8 mouse cellular contexts compared by ENCODE assay signal in the genomic region with DNA sequence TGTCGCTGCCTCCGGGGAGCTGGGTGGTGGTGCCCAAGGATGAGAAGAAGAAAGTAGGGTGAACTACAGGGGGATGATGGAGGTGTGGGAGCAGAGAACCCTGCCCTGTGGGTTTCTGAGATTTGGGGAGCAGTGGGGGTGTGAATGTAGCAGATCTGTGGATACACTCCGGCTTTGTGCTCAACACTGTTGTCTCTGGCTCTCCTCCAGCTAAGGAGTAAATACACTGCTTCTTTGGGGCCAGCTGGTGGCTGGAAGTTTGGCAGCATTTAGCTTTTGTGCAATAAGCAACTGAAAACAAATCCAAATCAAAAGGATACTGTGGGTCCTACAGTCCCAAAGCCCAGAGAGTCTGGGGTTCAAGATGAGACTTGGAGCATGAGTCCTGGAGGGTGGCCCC. TPM values are rescaled to one million over a fixed set of nuclear protein-coding genes. Genes with fewer than 3 reads are reported as not detected.
DNase-seq lines count a peak whose midpoint lies in the region; ATAC-seq and TF ChIP-seq lines count a peak whose summit lies in the region.
"Had no signal": no experiment of that assay in that cellular context is flagged by ENCODE, and none has a peak within 500 bp of the region (broad histone marks: within the 10 kb centered on the region; RNA-seq: fewer than 3 reads in every experiment).

No protein-coding gene starts in this region.

- no peaks in the 10 kb centered on the region for H3K4me1 ChIP-seq in midbrain, embryonic 16.5 days (ENCODE audit: control insufficient read depth, insufficient read depth, low read length)
- no peaks in the 10 kb centered on the region for H3K4me1 ChIP-seq in midbrain, embryonic 11.5 days (ENCODE audit: control insufficient read depth, insufficient read depth, low read length)
- peaks cover 3% of the 10 kb centered on the region; the same call in 1 of the 2 replicates for H3K4me1 ChIP-seq in intestine, embryonic 16.5 days (ENCODE audit: control insufficient read depth, insufficient read depth, low read length)
- no peaks in the 10 kb centered on the region; the same call in none of the 2 replicates for H3K4me1 ChIP-seq in testis, adult 2 months (ENCODE audit: control insufficient read depth, insufficient read depth, low read length)
- H3K4me1 ChIP-seq: midbrain, embryonic 12.5 days had no signal

- H3K9ac ChIP-seq in midbrain, embryonic 16.5 days (ENCODE audit: low read depth, low read length): 0 out of 2 replicates have a peak overlapping the region, but pooled peaks have one; percentile 6
- H3K9ac ChIP-seq in midbrain, embryonic 11.5 days (ENCODE audit: low read length): no peak overlapping the region
- H3K9ac ChIP-seq in intestine, embryonic 16.5 days (ENCODE audit: low read depth, low read length): 0 out of 2 replicates have a peak overlapping the region, but pooled peaks have one; percentile 14
- H3K9ac ChIP-seq: midbrain, embryonic 12.5 days had no signal

- H3K27ac ChIP-seq in midbrain, embryonic 16.5 days (ENCODE audit: low read length): no peak overlapping the region
- no peak overlapping the region for H3K27ac ChIP-seq in midbrain, embryonic 11.5 days (ENCODE audit: low read depth, low read length)
- H3K27ac ChIP-seq in intestine, embryonic 16.5 days (ENCODE audit: low read length): peak overlapping the region; percentile 41; the same call in 1 of the 2 replicates
- peak overlapping the region; percentile 50; the same call in 1 of the 2 replicates for H3K27ac ChIP-seq in testis, adult 2 months (ENCODE audit: control insufficient read depth, insufficient read depth, low read depth, low read length)
- H3K27ac ChIP-seq: midbrain, embryonic 12.5 days had no signal

- WGBS in midbrain, embryonic 16.5 days: 73% methylated on average over 3 of the region's 3 CpGs
- 77% methylated on average over 3 of the region's 3 CpGs for WGBS in midbrain, embryonic 11.5 days
- WGBS in intestine, embryonic 16.5 days: 61% methylated on average over 3 of the region's 3 CpGs

- no peak overlapping the region for H3K4me2 ChIP-seq in midbrain, embryonic 16.5 days (ENCODE audit: low read length)
- H3K4me2 ChIP-seq in midbrain, embryonic 11.5 days: no peak overlapping the region
- no peak overlapping the region for H3K4me2 ChIP-seq in intestine, embryonic 16.5 days (ENCODE audit: low read depth, low read length)
- H3K4me2 ChIP-seq: midbrain, embryonic 12.5 days had no signal

- intact Hi-C loops in heart, postnatal 10 days (cut with DNase I): no loop called here
- intact Hi-C loops in heart, postnatal 36 days (cut with DNase I): no loop called here

- TF ChIP-seq CTCF in testis, adult 2 months (IDR thresholded peaks at IDR 0.05; ENCODE audit: control insufficient read depth, insufficient read depth, insufficient replicate concordance, low read depth, low read length): no peak

- no peaks in the 10 kb centered on the region for H3K9me3 ChIP-seq in midbrain, embryonic 16.5 days (replicated peaks; ENCODE audit: control insufficient read depth, low read length, poor library complexity, severe bottlenecking)
- H3K9me3 ChIP-seq in midbrain, embryonic 11.5 days (ENCODE audit: control insufficient read depth, low read length): no peaks in the 10 kb centered on the region
- H3K9me3 ChIP-seq in intestine, embryonic 16.5 days (ENCODE audit: control insufficient read depth, low read length): 0 out of 2 replicates have a peak, but pooled peaks cover 2% of the 10 kb centered on the region
- H3K9me3 ChIP-seq: midbrain, embryonic 12.5 days had no signal

- peak; percentile 45 to 54 for DNase-seq in heart, postnatal 10 days
- DNase-seq in heart, postnatal 36 days: no peak
- no peak for DNase-seq in midbrain, embryonic 11.5 days (ENCODE audit: low spot score, missing footprints)
- no peak for DNase-seq in layer of hippocampus, postnatal 25 days (ENCODE audit: extremely low spot score in 1 of 2, low spot score in 1 of 2)

- H3K36me3 ChIP-seq in midbrain, embryonic 16.5 days (ENCODE audit: control insufficient read depth, insufficient read depth, low read length): no peaks in the 10 kb centered on the region
- H3K36me3 ChIP-seq in midbrain, embryonic 11.5 days (ENCODE audit: control insufficient read depth, insufficient read depth, low read length): no peaks in the 10 kb centered on the region
- no peaks in the 10 kb centered on the region for H3K36me3 ChIP-seq in intestine, embryonic 16.5 days (ENCODE audit: control insufficient read depth, insufficient read depth, low read length)
- H3K36me3 ChIP-seq in testis, adult 2 months (ENCODE audit: control insufficient read depth, insufficient read depth, low read length): no peaks in the 10 kb centered on the region
- H3K36me3 ChIP-seq: midbrain, embryonic 12.5 days had no signal

- TF ChIP-seq POLR2A in testis, adult 2 months (IDR thresholded peaks at IDR 0.05; ENCODE audit: control insufficient read depth, low read depth, low read length): no peak

- no peak; the same call in 1 of the 2 replicates for ATAC-seq in midbrain, embryonic 16.5 days
- no peak for ATAC-seq in midbrain, embryonic 11.5 days (ENCODE audit: low FRiP score)
- peak; percentile 30; the same call in 1 of the 2 replicates for ATAC-seq in intestine, embryonic 16.5 days

- H3K4me3 ChIP-seq in midbrain, embryonic 16.5 days (ENCODE audit: low read depth, low read length): no peak overlapping the region
- no peak overlapping the region for H3K4me3 ChIP-seq in midbrain, embryonic 11.5 days (ENCODE audit: low read depth, low read length)
- no peak overlapping the region for H3K4me3 ChIP-seq in intestine, embryonic 16.5 days (ENCODE audit: low read length)
- H3K4me3 ChIP-seq in testis, adult 2 months (ENCODE audit: control insufficient read depth, low read depth, low read length): no peak overlapping the region
- H3K4me3 ChIP-seq: midbrain, embryonic 12.5 days had no signal

- H3K27me3 ChIP-seq in midbrain, embryonic 16.5 days (ENCODE audit: control insufficient read depth, insufficient read depth, low read depth, low read length): no peaks in the 10 kb centered on the region; the same call in 1 of the 2 replicates
- H3K27me3 ChIP-seq in midbrain, embryonic 11.5 days (ENCODE audit: control insufficient read depth, insufficient read depth, low read length): no peaks in the 10 kb centered on the region
- H3K27me3 ChIP-seq in intestine, embryonic 16.5 days (replicated peaks; ENCODE audit: control insufficient read depth, insufficient read depth, low read length): no peaks in the 10 kb centered on the region
- no peaks in the 10 kb centered on the region for H3K27me3 ChIP-seq in testis, adult 2 months (ENCODE audit: control insufficient read depth, insufficient read depth, low read length)

RNA-seq across cellular contexts. Expression of a gene that starts 6.3 kb away (rescaled TPM):
- 10 to 100 TPM; 11.3 to 11.9 TPM for total RNA-seq in heart, postnatal 10 days (2021)
- 10 to 100 TPM in 1 of 2 experiments, 1 to 10 TPM in 1; 9.2 to 11.3 TPM for total RNA-seq in heart, postnatal 36 days (2021)
- 36.0 and 39.4 TPM in 2 replicates for polyA plus RNA-seq in midbrain, embryonic 16.5 days (2015; fragmentation: Nextera tagmentation; extraction: Ambion mirVana)
- polyA plus RNA-seq in midbrain, embryonic 11.5 days (2014; fragmentation: Nextera tagmentation; extraction: Ambion mirVana): 5.2 and 5.5 TPM in 2 replicates
- 12.4 and 13.2 TPM in 2 replicates for polyA plus RNA-seq in intestine, embryonic 16.5 days (2015; fragmentation: Nextera tagmentation; extraction: Ambion mirVana)
- 27.4 and 28.8 TPM in 2 replicates for polyA plus RNA-seq in testis, adult 2 months (2012; rRNA removed)
- 100 to 1,000 TPM; 180 to 192 TPM for total RNA-seq in layer of hippocampus, postnatal 25 days (2021)

RNA-seq across cellular contexts. Expression of a gene that starts 35.4 kb away (rescaled TPM):
- total RNA-seq in heart, postnatal 10 days (2021): 1 to 10 TPM; 7.7 to 8.5 TPM
- 1 to 10 TPM; 4.7 to 5.7 TPM for total RNA-seq in heart, postnatal 36 days (2021)
- polyA plus RNA-seq in midbrain, embryonic 16.5 days (2015; fragmentation: Nextera tagmentation; extraction: Ambion mirVana): 0.73 and 1.2 TPM in 2 replicates
- 4.8 and 5.1 TPM in 2 replicates for polyA plus RNA-seq in midbrain, embryonic 11.5 days (2014; fragmentation: Nextera tagmentation; extraction: Ambion mirVana)
- 6.8 and 8.2 TPM in 2 replicates for polyA plus RNA-seq in intestine, embryonic 16.5 days (2015; fragmentation: Nextera tagmentation; extraction: Ambion mirVana)
- polyA plus RNA-seq in testis, adult 2 months (2012; rRNA removed): 49.9 and 55.5 TPM in 2 replicates
- total RNA-seq in layer of hippocampus, postnatal 25 days (2021): under 1 TPM; 0.40 to 0.76 TPM

RNA-seq across cellular contexts. Expression of a gene that starts 39.3 kb away (rescaled TPM):
- total RNA-seq in heart, postnatal 10 days (2021): 100 to 1,000 TPM; 346 to 355 TPM
- total RNA-seq in heart, postnatal 36 days (2021): 100 to 1,000 TPM; 184 to 212 TPM
- polyA plus RNA-seq in midbrain, embryonic 16.5 days (2015; fragmentation: Nextera tagmentation; extraction: Ambion mirVana): 58.7 and 60.4 TPM in 2 replicates
- 62.5 and 82.6 TPM in 2 replicates for polyA plus RNA-seq in midbrain, embryonic 11.5 days (2014; fragmentation: Nextera tagmentation; extraction: Ambion mirVana)
- 56.5 and 65.5 TPM in 2 replicates for polyA plus RNA-seq in intestine, embryonic 16.5 days (2015; fragmentation: Nextera tagmentation; extraction: Ambion mirVana)
- polyA plus RNA-seq in testis, adult 2 months (2012; rRNA removed): 28.3 and 29.1 TPM in 2 replicates
- 100 to 1,000 TPM; 147 to 158 TPM for total RNA-seq in layer of hippocampus, postnatal 25 days (2021)

RNA-seq across cellular contexts. Expression of a gene that starts 46.5 kb away (rescaled TPM):
- total RNA-seq in heart, postnatal 10 days (2021): 1 to 10 TPM; 5.7 to 5.8 TPM
- total RNA-seq in heart, postnatal 36 days (2021): 1 to 10 TPM; 6.1 to 8.9 TPM
- 4.9 and 5.9 TPM in 2 replicates for polyA plus RNA-seq in midbrain, embryonic 16.5 days (2015; fragmentation: Nextera tagmentation; extraction: Ambion mirVana)
- 3.5 and 4.2 TPM in 2 replicates for polyA plus RNA-seq in midbrain, embryonic 11.5 days (2014; fragmentation: Nextera tagmentation; extraction: Ambion mirVana)
- polyA plus RNA-seq in intestine, embryonic 16.5 days (2015; fragmentation: Nextera tagmentation; extraction: Ambion mirVana): 12.2 and 13.0 TPM in 2 replicates
- 4.0 TPM in 2 replicates for polyA plus RNA-seq in testis, adult 2 months (2012; rRNA removed)
- total RNA-seq in layer of hippocampus, postnatal 25 days (2021): 10 to 100 TPM; 11.1 to 11.9 TPM

Comparison
In these comparisons a context has a peak if more than half of its experiments do, and no peak if none do; other contexts are left out.
1. DNase-seq: peak in heart, postnatal 10 days (2 of 2); none in heart, postnatal 36 days (0 of 2), midbrain, embryonic 11.5 days (single experiment) and layer of hippocampus, postnatal 25 days (0 of 2).
2. H3K27ac ChIP-seq: peak in intestine, embryonic 16.5 days (single experiment) and testis, adult 2 months (single experiment); none in midbrain, embryonic 16.5 days (single experiment) and midbrain, embryonic 11.5 days (single experiment).